Mouse (Mus musculus): Measurements from ENCODE around the gene Cuedc1.

DNA sequence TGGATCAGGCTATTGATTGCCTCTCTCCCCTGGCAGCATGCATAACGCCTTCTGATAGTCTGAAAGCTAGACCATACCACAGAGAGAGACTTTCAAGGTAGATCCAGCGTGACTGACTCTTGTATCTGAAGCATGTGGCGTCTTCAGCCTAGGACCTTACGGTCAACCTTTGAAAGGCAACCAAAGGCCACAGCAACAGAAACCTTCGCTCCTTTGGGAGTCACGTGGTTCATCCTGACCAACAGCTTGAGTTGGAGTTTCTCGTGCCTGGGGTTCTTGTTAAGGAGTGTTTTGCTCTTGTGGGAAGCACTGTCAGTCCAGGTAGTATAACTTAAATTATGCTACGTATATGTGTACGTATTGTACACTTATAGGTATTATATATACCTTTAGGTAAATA, 30.6 kb downstream of the Cuedc1 start:
- TF ChIP-seq POLR2A (IDR thresholded peaks at IDR 0.05; ENCODE audit: insufficient read depth, low read depth, low read length) (no peak), CTCF (IDR thresholded peaks at IDR 0.05; ENCODE audit: insufficient read depth, low read depth, low read length) (no peak)
